Mouse (Mus musculus) limb, embryonic 11.5 days (tissue): ENCODE measurements around the gene Pitpnc1. TPM values are rescaled to one million over a fixed set of nuclear protein-coding genes. Genes with fewer than 3 reads are reported as not detected.

Experiments
- ATAC-seq: fragments of 200-750 bp; cut with Nextera tagmentation; 2 replicates; pipeline ENCODE4 v1.8.0; 2017; ENCODE audit warnings: low read depth; ENCODE audit not compliant: insufficient number of reproducible peaks, low FRiP score, low TSS enrichment
- DNase-seq: peaks from one replicate; pipeline ENCODE4 v3.0.0-alpha.2; 2015; ENCODE audit warnings: low spot score
- H3K27ac ChIP-seq: fragments of 300-500 bp; sonication (generic); replicated peaks from 2 replicates; pipeline ENCODE4 v1.5.1; 2014; ENCODE audit warnings: low read depth, mild to moderate bottlenecking, low read length
- H3K27me3 ChIP-seq: fragments of 300-500 bp; sonication (generic); 2 replicates; pipeline ENCODE4 v1.6.1; 2014; ENCODE audit warnings: mild to moderate bottlenecking, low read length, mixed read lengths; ENCODE audit not compliant: control insufficient read depth, insufficient read depth
- H3K36me3 ChIP-seq: fragments of 300-500 bp; sonication (generic); 2 replicates; pipeline ENCODE4 v1.6.1; 2014; ENCODE audit warnings: mild to moderate bottlenecking, low read length, moderate library complexity, mixed read lengths; ENCODE audit not compliant: control insufficient read depth, insufficient read depth
- H3K4me1 ChIP-seq: fragments of 300-500 bp; sonication (generic); 2 replicates; pipeline ENCODE4 v1.6.1; 2014; ENCODE audit warnings: low read length, mixed read lengths; ENCODE audit not compliant: control insufficient read depth, insufficient read depth
- H3K4me2 ChIP-seq: fragments of 300-500 bp; sonication (generic); 2 replicates; pipeline ENCODE4 v1.6.1; 2014; ENCODE audit warnings: low read depth, mild to moderate bottlenecking, moderate library complexity; ENCODE audit not compliant: severe bottlenecking
- H3K4me3 ChIP-seq: fragments of 300-500 bp; sonication (generic); 2 replicates; pipeline ENCODE4 v1.5.1; 2014; ENCODE audit warnings: low read depth, low read length
- H3K9ac ChIP-seq: fragments of 300-500 bp; sonication (generic); 2 replicates; pipeline ENCODE4 v1.6.1; 2014; ENCODE audit warnings: mild to moderate bottlenecking, low read length
- H3K9me3 ChIP-seq: fragments of 300-500 bp; sonication (generic); 2 replicates; pipeline ENCODE4 v1.6.1; 2016; ENCODE audit warnings: low read length; ENCODE audit not compliant: control insufficient read depth
- WGBS: fragments of 180-500 bp; shearing (Covaris S2); extraction: QIAGEN DNeasy Blood & Tissue Kit; methylation state at CpG from one replicate; pipeline ENCODE4 v1.1.7; 2014; 5-methylcytosine and 5-hydroxymethylcytosine counted together
- polyA plus RNA-seq: library from polyadenylated mRNA; unstranded; fragments of >200 nt; fragmentation: Nextera tagmentation; extraction: Ambion mirVana; gene quantifications from 2 replicates; pipeline ENCODE4 v1.2.1, GENCODE M21; 2014

Pitpnc1 gene
- polyA plus RNA-seq, 1 experiment from 2014 or later: 35.3 TPM

DNA sequence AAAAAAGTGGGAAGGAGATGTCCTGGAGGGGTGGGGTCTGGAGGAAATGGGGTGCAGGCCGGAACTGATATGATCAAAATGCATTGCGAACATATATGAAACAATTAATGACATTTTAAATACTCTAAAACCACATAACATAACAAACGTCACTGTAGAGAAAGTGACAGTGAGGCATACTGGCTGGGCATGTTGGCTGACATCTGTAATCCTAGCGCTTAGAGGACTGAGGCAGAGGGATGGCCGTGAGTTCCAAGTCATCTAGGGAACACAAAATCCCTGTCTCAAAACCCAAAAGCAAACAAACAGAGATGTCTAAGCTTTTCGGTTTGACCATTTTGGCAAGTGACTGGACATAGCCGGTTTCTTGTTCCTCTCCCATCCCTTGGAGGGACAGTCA lies 59.7 kb downstream of the Pitpnc1 start:
- Histone ChIP-seq H3K4me3 (no peak overlapping the region), H3K9me3 (no peaks in the 10 kb centered on the region), H3K9ac (no peak overlapping the region), H3K27me3 (no peaks in the 10 kb centered on the region), H3K4me1 (peaks cover 18% of the 10 kb centered on the region), H3K4me2 (no peak overlapping the region), H3K27ac (no peak overlapping the region), H3K36me3 (no peaks in the 10 kb centered on the region)
- DNase-seq (no peak), ATAC-seq (no peak)
- 90% methylated on average over 7 of the region's 7 CpGs for WGBS

DNA sequence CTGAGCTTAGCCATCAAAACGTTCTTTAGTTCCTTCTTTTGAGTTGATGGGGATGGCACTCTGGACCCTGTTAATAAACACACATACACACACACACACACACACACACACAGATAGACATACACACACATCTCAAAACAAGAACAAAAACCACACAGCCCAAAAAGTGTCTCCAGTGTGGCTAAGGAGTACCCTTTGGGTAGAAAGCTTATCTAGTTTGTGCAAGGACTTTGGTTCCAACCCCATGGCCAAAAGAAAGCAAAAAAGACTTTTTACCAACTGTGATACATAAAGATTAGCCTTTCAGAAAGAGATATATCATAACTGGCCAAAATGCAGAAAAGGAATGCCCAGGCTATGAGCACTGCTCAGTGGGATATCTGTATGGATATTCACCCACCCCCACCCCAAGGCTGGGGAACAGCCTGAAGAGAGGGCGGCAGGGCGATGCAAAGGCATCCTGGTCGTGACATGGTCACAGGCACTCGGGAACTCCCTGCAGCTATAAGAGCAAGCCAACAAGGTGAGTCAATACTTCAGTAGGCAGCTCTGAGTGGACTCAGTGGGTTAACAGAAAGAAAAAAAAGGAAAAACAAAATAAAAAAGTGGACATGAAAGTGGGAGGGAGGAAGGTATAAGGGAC lies 60.3 kb downstream of the Pitpnc1 start:
- H3K4me2 ChIP-seq: no peak overlapping the region
- 73% methylated on average over 5 of the region's 5 CpGs for WGBS
- no peaks in the 10 kb centered on the region for H3K9me3 ChIP-seq
- no peaks in the 10 kb centered on the region for H3K27me3 ChIP-seq
- DNase-seq: no peak
- H3K4me3 ChIP-seq: no peak overlapping the region
- no peak overlapping the region for H3K27ac ChIP-seq
- ATAC-seq: no peak
- H3K4me1 ChIP-seq: peaks cover 15% of the 10 kb centered on the region
- H3K36me3 ChIP-seq: no peaks in the 10 kb centered on the region
- H3K9ac ChIP-seq: no peak overlapping the region

DNA sequence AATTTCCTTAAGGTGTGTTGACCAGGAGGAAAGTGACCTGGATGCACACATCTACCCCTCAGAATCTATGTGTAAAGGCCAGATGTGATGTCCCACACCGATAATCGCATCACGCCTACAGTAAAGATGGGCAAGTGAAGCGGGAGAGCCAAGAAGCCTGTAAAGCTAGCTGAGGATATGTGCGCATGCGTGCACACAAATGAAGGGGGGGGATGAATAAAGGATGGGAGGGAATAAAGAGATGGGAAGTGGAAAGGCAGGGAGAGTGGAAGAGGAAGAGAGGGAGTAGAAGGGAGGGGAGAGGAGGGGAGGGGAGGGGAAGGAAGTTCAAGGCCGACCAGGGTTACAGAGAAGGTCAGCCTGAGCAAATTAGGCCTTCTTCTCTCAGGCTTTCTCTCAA lies 61.6 kb downstream of the Pitpnc1 start:
- Histone ChIP-seq H3K9me3 (no peaks in the 10 kb centered on the region), H3K4me1 (peaks cover 3% of the 10 kb centered on the region; the same call in 1 of the 2 replicates), H3K27me3 (no peaks in the 10 kb centered on the region), H3K4me3 (no peak overlapping the region), H3K36me3 (no peaks in the 10 kb centered on the region), H3K9ac (no peak overlapping the region), H3K4me2 (no peak overlapping the region), H3K27ac (no peak overlapping the region)
- no peak for ATAC-seq
- 84% methylated on average over 7 of the region's 7 CpGs for WGBS
- DNase-seq: no peak

DNA sequence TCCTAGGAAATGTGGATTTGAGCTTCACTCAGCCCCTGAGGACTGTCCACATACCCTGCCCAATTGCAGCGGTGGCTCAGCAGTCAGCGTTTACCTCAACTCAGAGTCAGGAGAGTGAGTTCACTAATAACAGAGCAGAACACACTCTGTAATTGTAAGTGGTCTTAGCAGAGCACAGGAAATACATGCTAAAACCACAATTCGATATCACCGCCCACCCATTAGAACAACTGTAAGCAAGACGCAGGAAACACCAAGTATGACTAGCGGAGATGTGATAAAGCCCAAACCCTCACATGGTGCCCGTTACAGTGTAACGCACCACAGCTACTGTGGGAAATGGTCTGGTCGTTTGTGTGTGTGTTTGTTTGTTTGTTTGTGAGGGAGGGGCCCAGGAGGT lies 62.8 kb downstream of the Pitpnc1 start:
- ATAC-seq: no peak
- no peak overlapping the region for H3K27ac ChIP-seq

DNA sequence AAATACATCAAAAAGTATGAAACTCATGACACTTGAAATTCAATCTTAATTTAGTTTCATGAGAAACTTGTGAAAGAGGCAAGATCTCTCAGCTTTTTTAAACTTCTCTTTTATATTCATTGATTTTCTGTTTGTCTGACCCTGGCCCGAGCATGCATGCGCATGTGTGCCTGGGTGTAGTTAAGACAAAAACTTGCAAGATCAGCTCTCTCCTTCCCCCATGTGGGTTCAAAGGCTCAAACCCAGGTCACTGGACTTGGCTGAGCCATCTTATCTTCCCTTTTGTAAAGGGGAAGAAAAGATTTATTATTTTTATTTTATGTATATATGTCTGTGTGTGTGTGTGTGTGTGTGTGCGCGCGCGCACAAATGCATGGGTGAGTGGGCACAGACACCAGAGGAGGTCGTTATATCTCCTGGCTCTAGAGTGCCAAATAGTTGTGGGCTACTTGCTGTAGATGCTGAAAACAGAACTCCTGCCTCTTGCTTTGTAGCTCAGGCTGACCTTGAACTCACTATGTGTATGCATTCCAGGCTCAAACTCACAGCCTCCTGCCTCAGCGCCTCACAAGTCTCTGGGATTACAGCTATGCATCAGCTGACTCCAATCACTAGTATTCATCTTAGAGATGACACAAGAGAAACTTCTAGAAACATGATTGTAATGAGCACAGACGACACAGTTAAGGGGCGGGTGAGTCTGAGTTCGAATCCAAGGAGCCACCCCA lies 64.7 kb downstream of the Pitpnc1 start:
- H3K9me3 ChIP-seq: no peaks in the 10 kb centered on the region
- DNase-seq (no peak), ATAC-seq (no peak)
- no peaks in the 10 kb centered on the region for H3K36me3 ChIP-seq
- H3K4me3 ChIP-seq: no peak overlapping the region
- WGBS: 95% methylated on average over 11 of the region's 11 CpGs
- H3K9ac ChIP-seq: no peak overlapping the region
- no peaks in the 10 kb centered on the region for H3K4me1 ChIP-seq
- H3K27ac ChIP-seq: no peak overlapping the region
- H3K27me3 ChIP-seq: no peaks in the 10 kb centered on the region
- H3K4me2 ChIP-seq: no peak overlapping the region

More for the DNA sequence above, 62.8 kb downstream of the Pitpnc1 start:
- Histone ChIP-seq H3K4me2 (no peak overlapping the region), H3K9ac (no peak overlapping the region), H3K4me3 (no peak overlapping the region), H3K4me1 (no peaks in the 10 kb centered on the region), H3K9me3 (no peaks in the 10 kb centered on the region), H3K27me3 (no peaks in the 10 kb centered on the region), H3K36me3 (no peaks in the 10 kb centered on the region)
- no peak for DNase-seq
- 83% methylated on average over 9 of the region's 9 CpGs for WGBS

DNA sequence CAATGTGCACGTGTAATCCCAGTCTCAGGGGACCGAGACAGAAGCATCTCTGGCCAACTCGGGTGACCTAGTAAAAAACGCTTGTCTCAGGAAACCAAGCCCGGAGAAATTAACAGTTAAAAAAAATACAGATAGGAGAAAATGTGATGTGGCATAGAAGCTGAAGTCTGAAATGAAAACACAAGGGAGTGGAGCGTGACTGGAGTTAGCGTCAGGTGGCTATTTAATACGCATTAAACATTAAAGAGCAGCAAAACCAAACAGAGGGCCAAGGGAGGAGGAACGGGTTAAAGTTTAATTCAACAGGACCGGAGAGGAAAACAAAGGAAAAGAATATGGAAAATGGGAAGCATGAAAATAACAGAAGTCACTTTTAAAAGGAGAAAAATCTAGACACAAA lies 67.2 kb downstream of the Pitpnc1 start:
- DNase-seq: no peak
- H3K27me3 ChIP-seq: no peaks in the 10 kb centered on the region
- WGBS: 90% methylated on average over 10 of the region's 10 CpGs

DNA sequence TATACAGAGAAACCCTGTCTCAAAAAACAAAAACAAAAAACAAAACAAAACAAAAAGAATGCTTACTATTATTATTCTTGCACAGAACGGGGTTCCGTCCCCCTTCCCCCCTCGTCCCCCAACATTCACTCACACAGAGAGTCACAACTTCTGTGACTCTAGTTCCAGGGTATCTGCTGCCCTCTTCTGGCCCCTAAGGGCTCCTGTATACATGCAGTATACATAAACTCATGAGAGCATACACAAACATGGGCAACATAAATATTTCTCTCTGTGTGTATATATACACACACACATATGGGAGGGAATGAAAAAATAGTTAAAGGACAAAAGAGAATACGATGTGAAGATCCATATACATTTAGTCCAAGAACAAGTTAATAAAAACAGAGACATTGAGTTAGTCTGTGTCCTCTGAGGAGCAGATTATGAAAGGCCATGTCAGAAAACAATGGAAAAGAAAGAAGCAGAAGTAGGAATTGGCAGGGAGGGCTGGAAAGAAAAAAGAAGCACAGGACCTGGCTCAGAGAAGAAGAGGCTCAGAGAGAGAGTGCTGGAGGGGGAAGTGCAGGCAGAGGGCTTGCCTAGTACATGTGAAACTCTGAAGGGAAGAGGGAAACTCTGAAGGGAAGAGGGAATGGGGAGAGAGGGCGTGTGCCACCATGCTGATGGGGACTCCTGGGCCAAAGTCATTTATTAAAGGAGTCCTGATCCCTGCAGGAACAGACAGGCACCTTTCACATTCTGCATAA lies 68.5 kb downstream of the Pitpnc1 start:
- Histone ChIP-seq H3K36me3 (no peaks in the 10 kb centered on the region), H3K4me1 (no peaks in the 10 kb centered on the region), H3K9ac (no peak overlapping the region), H3K4me2 (no peak overlapping the region), H3K27ac (no peak overlapping the region), H3K4me3 (no peak overlapping the region), H3K27me3 (no peaks in the 10 kb centered on the region), H3K9me3 (no peaks in the 10 kb centered on the region)
- 91% methylated on average over 5 of the region's 5 CpGs for WGBS
- no peak for ATAC-seq
- no peak for DNase-seq

More for the DNA sequence above, 67.2 kb downstream of the Pitpnc1 start:
- H3K4me1 ChIP-seq: no peaks in the 10 kb centered on the region
- no peak overlapping the region for H3K4me2 ChIP-seq
- no peak overlapping the region for H3K9ac ChIP-seq
- H3K4me3 ChIP-seq: no peak overlapping the region
- ATAC-seq: no peak
- H3K9me3 ChIP-seq: no peaks in the 10 kb centered on the region
- H3K27ac ChIP-seq: no peak overlapping the region
- H3K36me3 ChIP-seq: no peaks in the 10 kb centered on the region

- Histone ChIP-seq H3K4me3 (no peak overlapping the region), H3K27ac (no peak overlapping the region), H3K4me2 (no peak overlapping the region), H3K4me1 (no peaks in the 10 kb centered on the region), H3K27me3 (no peaks in the 10 kb centered on the region), H3K36me3 (no peaks in the 10 kb centered on the region), H3K9me3 (no peaks in the 10 kb centered on the region), H3K9ac (no peak overlapping the region)
- ATAC-seq: no peak
- DNase-seq: no peak
- 74% methylated on average over 7 of the region's 7 CpGs for WGBS
These were observed 69.7 kb downstream of the Pitpnc1 start for GRCm38 (mm10) chr11:107400826-107401225.
